Mouse (Mus musculus) layer of hippocampus, adult 9-10 months (tissue): ENCODE results near the gene Sdk2.

ENCODE experiments used
- DNase-seq: peaks from one replicate; pipeline ENCODE4 v3.0.0; 2022; ENCODE audit warnings: low spot score

Gene Sdk2

DNA sequence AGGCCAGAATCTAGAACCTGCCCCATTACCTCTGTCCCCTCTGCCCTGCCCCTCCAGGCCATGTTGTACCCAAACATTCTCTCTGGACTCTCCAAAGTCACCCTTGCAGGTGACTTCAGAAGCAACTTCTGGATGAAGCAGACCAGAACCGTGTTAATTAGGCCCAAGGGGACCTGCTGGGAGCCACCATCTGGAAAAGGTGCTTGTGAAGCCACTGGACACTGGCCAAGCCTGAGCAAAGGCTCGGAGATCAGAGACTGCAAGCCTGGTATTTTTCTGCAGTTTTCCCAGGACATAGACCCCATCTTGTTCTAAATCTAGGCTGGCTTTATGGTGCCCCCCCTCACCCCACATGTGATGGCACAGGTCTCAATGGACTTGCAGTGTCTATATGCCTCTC, 138.0 kb downstream of the Sdk2 start:
- DNase-seq: no peak

- peak; percentile 43 for DNase-seq
Measured at GRCm38 (mm10) chr11:113928291-113928690, 138.6 kb downstream of the Sdk2 start.

- no peak for DNase-seq
Measured at GRCm38 (mm10) chr11:113927826-113928225, 139.0 kb downstream of the Sdk2 start.

- peak; percentile 82 for DNase-seq
Measured at GRCm38 (mm10) chr11:113927231-113927630, 139.6 kb downstream of the Sdk2 start.

GRCm38 (mm10) chr11:113923137-113923536, 143.7 kb downstream of the Sdk2 start:
- no peak for DNase-seq

- no peak for DNase-seq
Measured at GRCm38 (mm10) chr11:113903131-113903860, 163.6 kb downstream of the Sdk2 start.

DNA sequence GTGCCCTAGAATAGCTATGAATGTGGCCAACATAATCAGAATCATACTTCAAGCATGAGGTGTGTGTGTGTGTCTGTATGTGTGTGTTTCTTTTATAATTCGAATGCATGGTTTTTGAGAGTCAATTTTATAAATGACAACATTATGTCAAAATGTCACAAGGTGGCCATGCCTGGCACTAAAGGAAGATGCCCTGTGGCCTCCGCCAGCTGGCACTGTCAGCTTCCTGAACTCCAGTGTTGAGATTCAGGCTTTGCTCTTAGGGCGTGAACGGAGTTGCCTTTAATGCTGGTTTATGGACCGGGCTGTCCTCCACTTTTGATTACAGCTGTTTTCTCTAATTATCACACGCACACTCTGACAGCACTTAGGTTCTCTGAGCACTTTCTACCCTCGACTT, 164.9 kb downstream of the Sdk2 start:
- no peak for DNase-seq

DNA sequence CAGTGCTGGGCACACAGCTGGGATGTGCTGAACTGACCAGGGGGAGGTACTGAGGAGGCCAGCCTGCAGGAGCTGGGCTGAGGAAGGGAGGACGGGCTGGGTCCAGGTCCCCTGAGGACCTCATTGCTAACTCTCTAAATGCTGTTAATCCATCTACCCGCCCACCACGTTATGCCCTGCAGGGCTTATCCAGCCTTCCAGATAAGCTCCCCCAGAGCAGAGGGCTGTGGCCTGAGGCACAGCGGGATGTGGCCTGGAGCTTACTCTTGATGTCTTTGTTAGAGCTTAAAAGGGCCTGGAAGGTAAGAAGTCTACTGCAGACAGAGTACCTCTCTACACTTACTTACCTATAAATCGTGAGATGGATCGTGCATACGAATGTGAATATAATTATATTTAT, 168.2 kb downstream of the Sdk2 start:
- DNase-seq: no peak

DNA sequence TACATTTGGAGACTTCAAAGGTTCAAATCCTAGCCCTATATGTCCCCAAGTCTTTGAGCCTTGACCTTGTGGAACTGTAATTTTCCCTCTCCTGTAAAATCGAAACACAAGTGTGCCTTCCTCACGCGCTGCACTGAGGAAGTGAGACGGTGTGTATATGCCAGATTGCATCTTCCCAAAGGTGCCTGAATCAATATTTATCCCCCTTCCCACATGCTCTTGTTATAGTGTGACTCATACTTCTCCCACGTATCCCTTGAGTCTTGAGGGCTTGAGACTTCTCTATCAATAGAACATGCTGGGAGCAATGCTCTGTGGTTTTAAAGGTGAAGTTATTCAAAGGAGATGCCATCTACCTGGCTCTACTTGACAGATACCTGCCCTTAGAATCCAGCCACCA, 170.8 kb downstream of the Sdk2 start:
- DNase-seq: no peak

DNA sequence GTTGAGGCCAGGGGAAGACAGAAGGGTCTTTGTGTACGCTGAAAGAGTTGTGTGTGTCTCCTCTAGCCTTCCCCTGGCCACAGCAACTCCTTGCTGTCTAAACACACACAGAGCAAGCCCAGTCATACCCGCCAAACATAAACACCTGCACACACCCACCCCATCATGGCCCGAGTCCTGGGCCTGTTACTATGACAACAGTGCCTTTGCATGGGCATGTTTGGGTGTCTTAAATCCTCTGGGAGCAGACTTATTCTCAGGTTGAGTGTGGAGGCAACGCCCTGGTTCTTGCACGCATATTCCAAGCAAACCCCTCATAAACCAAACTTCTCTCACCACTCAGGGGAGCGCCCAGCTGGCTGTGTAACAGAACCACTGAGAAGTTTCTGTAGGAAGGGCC, 173.9 kb downstream of the Sdk2 start:
- no peak for DNase-seq

DNA sequence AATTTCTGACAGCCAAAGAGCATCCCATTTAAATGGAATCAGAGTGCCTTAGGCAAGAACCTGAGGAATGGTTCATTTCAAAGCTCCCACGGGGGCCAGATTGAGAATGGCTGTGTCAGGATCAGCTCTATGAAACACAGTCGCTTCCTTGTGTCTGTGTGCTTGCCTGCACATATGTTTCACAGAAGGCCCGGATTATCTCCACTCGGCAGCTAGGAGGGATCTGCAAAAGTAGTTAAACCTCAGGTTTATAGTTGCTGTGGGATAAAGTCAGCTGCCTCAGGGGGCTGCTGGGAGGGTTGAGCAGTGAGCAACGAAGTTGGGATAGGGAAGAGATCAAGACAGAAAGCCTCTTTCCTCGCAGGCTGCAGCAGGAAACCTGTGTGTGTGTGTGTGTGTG, 174.8 kb downstream of the Sdk2 start:
- DNase-seq: no peak

DNA sequence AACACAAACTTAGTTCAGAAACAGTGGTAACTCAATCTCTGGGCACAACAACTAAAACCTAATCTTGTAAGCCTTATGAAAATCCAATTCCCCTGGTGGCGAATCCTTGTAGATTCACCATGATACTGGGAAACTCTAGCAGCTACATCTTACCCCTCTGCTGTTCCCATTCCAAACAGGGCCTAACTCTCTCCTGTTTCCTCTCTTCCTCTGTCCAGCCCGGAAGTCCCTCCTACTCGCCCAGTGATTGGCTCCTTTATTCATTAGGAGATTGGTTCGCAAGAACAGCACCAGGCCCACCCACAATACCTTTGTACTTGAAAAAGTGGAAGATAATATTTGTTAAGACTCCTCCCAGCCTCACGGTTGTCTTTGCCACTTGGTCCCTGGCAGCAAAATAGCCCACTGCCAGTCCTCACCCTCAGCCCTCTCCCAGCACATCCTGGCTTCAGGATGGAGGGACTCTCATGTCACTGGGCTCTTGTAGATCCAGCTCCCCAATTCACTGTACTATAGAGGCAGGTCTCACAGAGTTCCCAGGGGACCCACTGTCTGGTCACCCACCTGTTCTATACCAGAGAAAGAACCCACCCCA, 178.6 kb downstream of the Sdk2 start:
- DNase-seq: no peak

DNA sequence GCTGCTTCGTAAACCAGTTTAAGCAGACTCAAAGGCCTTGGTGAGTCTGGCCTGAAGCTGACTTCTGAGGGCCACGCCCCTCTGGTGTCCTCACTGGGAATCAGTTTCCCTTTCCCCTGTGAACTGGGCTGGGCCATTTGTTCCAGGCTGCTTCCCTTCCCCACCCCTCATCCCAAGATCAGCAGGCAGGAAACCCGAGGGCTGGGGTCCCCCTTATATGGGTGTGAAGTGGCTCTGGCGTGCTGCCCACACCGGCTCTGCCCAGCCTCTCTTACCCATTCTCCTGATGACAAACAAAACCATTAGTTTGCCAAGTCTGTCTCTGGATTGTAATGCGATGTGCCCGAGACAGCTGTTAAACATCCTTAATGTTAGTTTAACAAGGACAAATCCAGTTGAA, 180.5 kb downstream of the Sdk2 start:
- no peak for DNase-seq

DNA sequence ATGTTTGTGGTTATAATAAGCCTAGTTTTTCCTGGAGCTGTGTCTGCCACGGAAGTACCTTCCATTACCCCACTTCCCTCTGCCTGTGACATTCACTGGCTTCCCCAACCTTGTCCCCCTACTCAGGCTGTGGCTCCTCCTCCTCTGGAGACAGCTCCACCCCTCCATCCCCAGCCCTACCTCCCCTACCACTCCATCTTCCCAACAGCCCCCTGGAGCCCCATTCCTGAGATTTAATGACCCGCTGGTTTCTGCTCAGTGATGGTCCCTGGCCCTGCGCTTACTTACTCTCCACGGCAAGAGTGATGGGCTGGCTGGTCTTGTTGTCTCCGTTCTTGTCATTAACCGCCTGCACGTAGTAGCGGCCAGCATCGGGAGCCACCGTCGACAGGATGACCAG, 181.9 kb downstream of the Sdk2 start:
- DNase-seq: no peak

- DNase-seq: no peak
Measured at GRCm38 (mm10) chr11:113883031-113883430, 183.8 kb downstream of the Sdk2 start.

DNA sequence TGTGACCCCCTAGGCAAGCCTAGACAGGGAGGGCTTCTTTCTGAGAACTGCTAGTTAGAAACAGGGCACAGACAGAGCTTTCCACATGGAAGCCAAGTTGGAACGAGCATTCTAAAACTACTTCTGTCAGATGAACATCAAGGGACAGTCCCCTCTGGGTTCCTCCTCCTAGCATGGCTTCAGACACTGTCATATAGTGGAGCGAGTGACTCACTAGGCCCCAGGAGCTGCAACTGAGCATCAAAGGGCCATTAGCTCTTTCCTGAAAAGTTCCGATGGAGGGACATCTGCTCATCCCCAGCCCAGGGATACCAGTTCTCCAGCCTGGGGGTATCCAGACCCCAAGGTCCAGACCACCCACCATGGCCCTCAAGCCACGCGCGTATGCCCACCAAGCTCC, 185.0 kb downstream of the Sdk2 start:
- DNase-seq: no peak

DNA sequence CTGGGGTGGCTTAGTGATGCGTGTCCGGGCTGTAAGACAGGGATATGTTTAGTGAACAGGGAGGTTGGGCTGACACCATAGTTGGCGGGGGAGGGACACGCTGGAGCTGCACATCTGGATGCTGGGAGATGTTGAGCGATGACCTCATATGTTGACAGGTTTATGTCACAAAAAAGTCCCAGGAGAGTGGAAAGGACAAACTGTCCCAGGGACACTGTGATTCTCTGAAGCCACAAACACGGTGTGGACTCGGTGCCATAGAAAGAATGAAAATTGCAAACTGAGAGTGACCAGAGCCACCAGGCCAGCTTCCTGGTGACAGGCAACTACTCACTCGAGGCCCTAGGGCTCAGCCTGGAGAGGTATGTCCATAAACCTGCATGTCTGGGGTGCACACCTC, 199.8 kb downstream of the Sdk2 start:
- DNase-seq: no peak

GRCm38 (mm10) chr11:113865627-113866026, 201.2 kb downstream of the Sdk2 start:
- peak; percentile 65 for DNase-seq

- no peak for DNase-seq
Measured at GRCm38 (mm10) chr11:113863408-113863807, 203.4 kb downstream of the Sdk2 start.

GRCm38 (mm10) chr11:113855661-113856060, 211.2 kb downstream of the Sdk2 start:
- no peak for DNase-seq

DNA sequence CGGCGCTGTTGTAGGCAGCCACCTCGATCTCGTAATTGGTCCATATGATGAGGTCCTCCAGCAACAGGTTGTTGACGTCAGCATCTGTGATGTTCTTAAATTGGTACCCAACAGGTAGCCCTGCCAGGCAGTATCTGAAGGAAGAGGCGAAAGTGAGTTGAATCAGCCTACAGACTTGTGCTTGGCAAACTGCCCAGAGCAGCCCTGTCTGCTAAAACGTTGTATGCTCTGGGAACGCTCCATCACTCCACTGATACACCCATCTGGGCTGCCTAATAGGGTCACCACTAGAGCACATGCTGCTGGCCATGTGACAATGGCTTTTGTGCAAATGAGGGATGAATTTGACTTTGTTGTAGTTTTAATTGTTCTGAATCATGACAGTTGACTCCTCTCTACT, 215.1 kb downstream of the Sdk2 start:
- DNase-seq: no peak

DNA sequence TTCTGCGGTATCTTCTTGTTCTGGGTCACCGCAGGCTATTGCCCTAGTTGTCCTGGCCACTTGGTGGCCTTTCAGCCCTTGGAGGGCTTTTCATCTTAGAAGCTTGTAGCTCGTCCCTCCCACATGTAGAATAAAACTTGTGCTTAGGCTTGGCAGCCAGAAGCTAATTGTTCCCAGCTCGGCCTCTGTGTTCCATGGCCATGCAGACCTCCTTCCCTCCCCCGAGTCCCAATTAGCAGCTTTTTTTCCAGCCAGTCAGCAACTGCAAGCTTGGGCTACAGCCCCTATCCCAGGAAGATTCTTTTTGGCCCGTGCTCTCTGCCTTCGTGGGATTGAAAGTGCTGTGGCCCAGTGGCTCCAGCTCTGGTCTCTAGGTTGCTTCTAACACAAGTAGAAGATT, 217.5 kb downstream of the Sdk2 start:
- no peak for DNase-seq

DNA sequence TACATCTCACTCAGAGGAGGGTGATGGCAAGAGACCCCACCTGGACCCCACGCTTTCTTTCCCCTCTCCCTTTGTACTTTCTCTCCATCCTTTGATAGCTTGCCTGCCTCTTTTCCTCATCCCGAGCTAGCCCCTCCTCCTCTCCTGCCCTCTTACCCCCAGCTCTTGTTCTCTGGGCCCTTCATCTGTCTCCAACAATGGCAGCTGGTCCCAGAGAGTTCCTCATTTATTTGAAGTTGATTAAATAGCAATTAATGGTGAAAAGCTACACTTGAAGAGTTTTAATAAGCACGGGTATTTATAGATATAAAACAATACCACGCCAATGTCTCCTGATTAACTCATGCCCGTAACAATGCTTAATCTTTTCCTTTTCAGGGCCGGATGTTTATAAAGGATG, 222.9 kb downstream of the Sdk2 start:
- DNase-seq: no peak

DNA sequence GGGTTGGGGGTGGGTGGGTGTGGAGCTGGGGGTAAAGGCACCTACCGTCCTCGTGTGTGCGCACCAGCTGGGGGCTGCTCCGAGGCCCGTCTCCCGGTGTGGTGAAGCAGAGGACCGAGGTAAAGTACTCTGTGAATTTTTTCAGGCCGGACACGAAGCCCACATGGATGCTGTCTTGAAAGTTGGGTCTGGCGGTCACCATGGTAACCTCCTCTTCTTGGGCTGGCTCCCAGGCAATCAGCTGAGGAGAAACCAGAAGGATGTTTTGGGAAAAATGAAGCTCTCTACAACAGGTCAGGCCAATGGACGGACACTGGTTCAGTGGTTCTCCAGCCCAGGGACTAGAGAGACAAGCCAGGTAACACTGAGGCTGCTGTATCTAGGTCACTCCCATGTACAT, 224.0 kb downstream of the Sdk2 start:
- DNase-seq: no peak
